Mouse (Mus musculus): ENCODE data around the gene Hmgb1.

Hmgb1 gene

GRCm38 (mm10) chr5:149099009-149099408, 85.3 kb downstream of the Hmgb1 start:
- DNase-seq: no peak

DNA sequence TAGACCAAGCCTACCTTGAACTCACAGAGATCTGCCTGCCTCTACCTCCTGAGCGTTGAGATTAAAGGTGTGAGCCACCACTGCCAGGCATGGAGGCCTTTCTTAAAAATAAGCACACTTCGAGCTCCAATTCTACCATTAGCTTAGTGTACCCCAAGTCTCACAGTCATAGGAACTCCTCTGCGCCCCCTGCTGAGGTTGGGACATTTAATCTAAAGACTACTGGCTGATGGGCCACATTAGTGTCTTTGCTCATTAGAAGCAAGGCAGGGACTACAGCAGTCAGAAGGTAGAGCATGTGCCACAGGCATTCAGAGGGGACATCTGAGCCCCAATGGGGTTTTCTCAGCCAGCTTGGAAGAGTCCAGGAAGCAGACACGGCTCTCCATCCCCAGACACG, 86.4 kb downstream of the Hmgb1 start:
- no peak for DNase-seq

DNA sequence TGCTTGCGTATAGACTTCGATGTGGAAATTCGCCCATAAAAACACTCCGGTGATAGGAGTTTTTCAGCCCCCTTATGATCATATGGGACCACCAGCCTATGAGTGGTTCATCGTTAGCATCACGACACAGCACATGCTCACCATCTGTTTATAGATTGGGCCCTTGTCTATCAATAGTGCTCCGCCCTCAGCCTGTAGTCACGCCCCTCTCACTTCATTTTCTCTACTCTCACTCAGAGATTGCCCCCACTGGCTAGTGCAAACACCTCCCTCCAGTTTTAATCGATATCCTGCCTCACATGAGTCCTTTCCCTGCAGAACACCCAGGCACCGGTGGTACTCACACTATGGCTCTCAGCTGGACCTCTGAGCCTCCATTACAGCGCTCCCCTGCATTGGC, 88.0 kb downstream of the Hmgb1 start:
- DNase-seq: no peak

DNA sequence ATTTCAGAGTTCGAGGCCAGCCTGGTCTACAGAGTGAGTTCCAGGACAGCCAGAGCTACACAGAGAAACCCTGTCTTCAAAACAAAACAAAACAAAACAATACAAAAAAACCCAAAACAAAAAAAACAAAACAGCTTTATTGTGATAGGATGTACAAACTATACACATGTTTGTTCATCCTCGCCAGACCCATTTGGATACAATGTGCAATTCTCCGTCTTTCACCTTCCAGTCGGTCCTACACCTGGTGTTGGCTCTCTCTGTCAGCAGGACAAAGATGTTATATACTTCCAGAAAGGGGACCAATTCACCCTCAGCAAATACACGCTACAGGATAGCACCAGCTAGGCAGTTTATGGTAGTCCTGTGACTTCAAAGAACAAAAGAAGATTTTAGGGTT, 91.4 kb downstream of the Hmgb1 start:
- DNase-seq: no peak

- DNase-seq: no peak
Observed at GRCm38 (mm10) chr5:149092526-149092925, 91.8 kb downstream of the Hmgb1 start.

DNA sequence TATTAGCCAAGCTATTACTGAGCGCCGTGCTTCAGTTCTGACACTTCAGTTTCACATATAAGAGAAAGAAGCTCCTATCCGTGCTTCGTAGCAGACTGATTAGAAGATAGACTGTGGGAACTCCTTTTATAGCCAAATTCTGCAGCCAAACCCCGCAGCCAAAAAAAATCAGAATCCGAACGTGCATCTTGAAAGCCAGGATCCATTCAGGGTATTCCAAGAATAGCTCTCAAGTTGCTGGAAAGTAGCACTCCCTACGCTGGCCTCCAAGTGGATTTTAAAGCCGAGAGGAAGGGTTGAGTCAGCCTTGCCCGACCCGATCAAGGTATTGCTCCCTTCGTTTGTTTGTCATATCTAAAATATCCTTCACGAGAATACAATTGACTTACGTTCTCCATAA, 93.0 kb downstream of the Hmgb1 start:
- DNase-seq: no peak

GRCm38 (mm10) chr5:149089860-149090259, 94.4 kb downstream of the Hmgb1 start:
- no peak for DNase-seq

DNA sequence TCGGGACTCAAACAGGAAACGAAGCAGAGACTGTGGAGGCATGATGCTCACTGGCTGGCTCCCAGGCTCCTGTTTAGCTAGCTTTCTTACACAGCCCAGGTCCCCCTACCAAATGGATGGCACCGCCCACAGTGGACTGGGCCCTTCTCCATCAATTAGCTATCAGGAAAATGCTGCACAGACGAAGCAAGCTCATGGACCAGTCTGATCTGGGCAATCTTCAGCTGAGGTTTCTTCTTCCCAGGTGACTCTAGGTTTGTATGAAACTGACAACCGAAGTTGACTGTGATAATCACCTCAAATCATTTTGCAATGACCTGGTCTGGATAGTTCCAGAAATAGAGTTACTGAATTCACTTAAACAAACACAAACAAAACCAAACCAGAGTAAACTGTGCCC, 94.8 kb downstream of the Hmgb1 start:
- no peak for DNase-seq

GRCm38 (mm10) chr5:149088891-149089290, 95.4 kb downstream of the Hmgb1 start:
- no peak for DNase-seq

DNA sequence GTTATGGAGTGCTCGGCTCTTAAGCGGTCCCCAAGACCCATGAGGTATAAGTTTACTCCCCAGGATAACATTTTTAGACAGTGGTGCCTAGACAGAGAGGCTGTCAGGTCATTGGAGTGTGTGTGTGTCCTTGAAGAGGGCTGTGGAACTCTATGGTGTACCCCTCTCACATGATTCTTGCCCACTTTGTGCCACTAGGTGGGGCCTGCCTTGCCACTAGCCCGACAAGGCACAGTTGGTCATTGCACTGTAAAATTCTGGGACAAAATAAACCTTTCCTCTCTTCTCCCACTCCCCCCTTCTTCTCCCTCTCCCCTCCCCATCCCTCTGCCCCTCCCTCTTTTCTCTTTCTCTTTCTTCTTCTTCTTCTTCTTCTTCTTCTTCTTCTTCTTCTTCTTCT, 96.1 kb downstream of the Hmgb1 start:
- DNase-seq: peak; percentile 30 to 40

GRCm38 (mm10) chr5:149086382-149087244, 97.7 kb downstream of the Hmgb1 start:
- DNase-seq: no peak

DNA sequence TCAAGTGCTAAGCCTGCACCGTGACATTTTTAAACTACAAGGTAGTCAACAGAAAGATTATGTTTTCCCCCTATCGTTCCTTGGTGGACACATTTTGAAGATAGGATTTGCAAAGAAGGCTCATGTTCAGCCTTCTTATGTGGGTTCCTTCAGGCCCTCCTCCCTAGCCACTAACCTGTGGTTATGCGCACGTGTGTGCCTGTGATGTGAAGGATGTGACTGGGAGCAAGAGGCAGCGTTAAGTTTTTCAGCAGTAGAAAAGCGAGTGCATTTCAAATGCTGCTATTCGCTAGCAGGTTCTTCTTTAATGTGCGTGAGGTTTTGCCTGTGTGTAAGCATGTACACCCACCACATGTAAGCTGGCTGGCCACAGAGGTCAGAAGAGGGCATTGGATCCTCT, 103.8 kb downstream of the Hmgb1 start:
- DNase-seq: no peak

- no peak for DNase-seq
Observed at GRCm38 (mm10) chr5:149079758-149080150, 104.5 kb downstream of the Hmgb1 start.

DNA sequence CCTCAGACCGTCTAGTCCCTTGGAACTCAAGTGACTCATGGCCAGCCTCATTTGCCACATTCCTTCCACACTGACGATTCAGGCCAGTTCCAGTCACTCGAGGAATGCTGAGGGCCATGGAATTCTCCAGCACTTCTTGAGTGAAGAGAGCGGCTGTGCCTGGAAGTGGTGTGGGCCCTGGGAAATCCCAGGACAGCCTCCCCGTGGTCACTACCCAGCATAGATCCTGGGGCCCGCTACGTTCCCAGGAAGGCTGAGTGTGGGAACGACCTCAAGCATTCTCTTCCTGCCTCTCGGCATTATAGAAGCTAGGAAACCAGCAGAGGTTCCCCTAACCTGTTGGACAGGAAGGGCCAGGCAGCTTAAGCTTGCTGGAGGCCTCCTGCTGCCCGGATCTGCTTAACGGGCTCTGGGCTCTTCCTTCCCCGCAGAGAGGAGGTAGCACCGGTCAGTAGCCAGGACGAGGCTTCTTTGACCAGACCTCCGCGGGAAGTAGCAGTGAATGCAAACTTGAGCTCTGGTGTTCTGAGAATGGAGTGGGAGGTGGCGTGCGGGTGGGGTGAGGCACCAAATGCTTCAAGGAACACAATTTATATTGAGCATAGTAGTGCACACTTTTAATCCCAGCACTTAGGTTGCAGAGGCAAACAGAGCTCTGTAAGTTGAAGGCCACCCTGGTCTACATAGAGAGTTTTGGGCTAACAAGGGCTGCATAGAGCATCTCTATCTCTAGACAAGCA, 105.1 kb downstream of the Hmgb1 start:
- peak; percentile 38 to 53 for DNase-seq

DNA sequence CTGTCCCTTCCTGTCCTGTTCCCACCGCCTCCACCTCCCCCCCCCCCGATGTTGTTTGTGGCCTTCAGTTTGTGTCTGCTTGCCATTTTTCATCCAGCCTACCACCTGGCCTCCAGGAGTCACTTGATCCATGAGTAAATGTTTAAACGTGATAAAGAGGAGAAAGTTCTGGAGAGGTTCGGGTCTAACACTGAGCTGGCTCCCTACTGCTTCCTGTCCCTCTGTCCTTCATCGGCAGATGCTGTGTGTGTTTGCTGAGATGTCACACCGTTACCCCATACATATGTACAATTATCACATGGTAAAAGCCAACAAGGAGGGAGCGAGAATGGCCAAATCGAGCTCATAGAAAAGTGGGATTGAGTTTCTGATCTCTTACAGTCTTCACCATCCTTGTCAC, 107.2 kb downstream of the Hmgb1 start:
- no peak for DNase-seq

DNA sequence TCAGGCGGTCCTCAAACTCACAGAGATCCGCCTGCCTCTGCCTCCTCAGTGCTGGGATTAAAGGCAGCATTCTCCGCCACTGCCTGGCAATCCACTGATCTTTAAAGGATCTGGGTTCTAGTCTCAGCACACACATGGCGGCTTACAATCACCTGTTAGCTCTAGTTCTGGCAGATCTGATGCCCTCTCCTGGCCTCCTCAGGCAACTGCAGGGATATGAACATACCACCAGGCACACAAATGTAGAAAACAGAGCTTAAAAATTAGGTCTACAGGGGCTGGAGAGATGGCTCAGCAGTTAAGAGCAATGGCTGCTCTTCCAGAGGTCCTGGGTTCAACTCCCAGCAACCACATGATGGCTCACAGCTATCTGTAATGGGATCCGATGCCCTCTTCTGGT, 112.7 kb downstream of the Hmgb1 start:
- DNase-seq: no peak

- no peak for DNase-seq
Observed at GRCm38 (mm10) chr5:149068745-149069144, 115.5 kb downstream of the Hmgb1 start.

DNA sequence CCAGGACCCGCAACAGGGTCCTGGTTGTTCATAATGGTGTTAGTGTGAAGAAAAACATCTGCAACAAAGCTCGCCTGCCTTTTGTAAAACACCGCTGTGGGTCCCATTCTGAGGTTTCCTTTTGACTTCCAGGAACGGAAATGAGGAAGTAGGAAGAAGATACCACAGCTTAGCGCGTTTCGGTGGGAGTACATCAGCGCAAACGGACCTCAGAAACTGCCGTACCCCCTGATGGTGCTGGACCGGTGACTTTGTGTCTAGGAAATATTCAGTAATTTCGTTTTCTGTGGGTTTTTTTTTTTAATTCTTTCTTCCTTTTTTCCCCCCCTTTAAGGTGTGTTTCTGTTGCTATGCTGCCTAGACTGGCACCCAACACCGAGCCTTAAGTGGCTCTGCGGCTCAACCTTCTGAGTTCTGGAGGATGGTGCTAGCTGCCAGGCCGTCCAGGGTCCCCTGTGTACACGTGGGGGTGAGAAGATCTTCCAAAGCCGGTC, 116.0 kb downstream of the Hmgb1 start:
- DNase-seq: no peak

DNA sequence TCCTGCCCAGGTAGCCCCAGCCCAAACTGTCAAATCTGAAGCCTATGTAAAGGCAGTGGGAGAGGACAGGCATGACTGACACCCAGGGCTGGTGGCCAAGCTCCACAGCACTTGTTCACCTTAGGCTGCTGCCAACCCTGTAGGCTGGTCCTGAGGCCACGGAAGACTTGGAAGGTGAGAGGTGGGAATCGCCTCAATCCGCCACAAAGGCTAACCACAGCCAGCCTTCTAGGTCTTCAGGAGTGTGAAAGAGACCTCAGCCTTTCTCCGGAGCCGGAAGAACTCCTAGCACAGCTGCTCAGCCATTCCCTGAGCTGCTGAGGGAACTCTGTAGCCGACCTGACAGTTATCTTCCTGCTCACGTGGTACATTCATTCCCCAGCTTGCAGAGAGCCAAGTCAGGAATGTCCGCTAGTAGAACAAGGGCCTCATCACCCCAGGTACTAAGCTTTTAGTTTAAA, 116.8 kb downstream of the Hmgb1 start:
- DNase-seq: no peak

- DNase-seq: peak in 1 of 2 experiments; percentile 22
Observed at GRCm38 (mm10) chr5:149062833-149063232, 121.5 kb downstream of the Hmgb1 start.

DNA sequence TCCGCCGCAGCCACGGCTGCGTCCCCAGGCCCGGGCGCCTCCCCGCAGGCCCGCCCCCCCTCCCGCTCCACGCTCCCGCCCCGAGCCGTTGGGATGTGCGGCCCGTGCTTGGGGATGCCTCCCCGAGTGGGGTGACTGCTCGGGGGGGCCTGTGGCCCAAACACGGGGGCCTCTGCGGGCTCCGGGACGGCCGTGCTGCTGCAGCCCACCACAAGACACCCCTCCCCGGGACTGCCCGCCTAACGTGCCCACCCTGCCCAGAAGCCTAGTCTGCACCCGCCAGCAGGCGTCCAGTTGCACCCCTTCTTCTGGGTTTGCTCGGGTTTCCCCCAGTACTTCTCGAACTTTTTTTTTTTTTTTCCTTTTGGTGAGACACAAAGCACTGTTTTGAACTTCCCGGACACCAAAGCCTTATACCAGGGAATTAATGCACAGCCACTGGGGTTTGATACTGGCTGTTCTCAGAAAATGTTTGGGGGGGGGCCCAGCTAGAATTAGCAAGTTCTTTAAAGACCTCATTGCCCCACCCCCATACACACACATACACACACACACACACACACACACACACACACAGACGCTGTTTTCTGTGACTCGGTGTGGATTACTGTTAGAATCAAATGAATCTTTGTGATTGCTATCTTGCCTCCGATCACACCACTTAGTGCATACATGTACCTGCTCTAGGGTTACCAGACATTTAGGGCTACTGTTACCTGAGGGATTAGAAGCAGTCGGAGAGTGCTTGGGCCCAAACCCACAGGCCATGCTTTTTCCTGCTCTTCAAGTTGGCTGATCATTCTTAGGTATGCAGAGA, 130.7 kb downstream of the Hmgb1 start:
- DNase-seq: peak in 1 of 2 experiments; percentile 39

GRCm38 (mm10) chr5:149052421-149053338, 131.6 kb downstream of the Hmgb1 start:
- peak; percentile 99 to 100 for DNase-seq

Data from kidney, postnatal 4 days (tissue).